Mouse (Mus musculus) heart, postnatal 25 days (tissue): ENCODE measurements around the gene Clint1. TPM values are rescaled to one million over a fixed set of nuclear protein-coding genes. Genes with fewer than 3 reads are reported as not detected.

Experiments
- microRNA-seq: library from miRNA; unstranded; fragments of <30 nt; microRNA quantifications from one replicate; pipeline ENCODE4 v1.2.0, GENCODE M21; 2022
- total RNA-seq, 2 experiments: library from RNA; stranded (reverse); gene quantifications; 2 replicates each; pipeline ENCODE4 v1.2.3; 2021

The Clint1 gene
- total RNA-seq, 2 experiments from 2014 or later: 36.0 to 36.4 TPM

Small RNA genes lying within 50 kb of the gene (microRNA-seq; reads per million reads assigned to microRNA genes)
- not detected for gene Gm22751

Other genes starting within 250 kb of the Clint1 start
- gene Lsm11, start 92.9 kb downstream of the Clint1 start, total RNA-seq: 1 to 10 TPM; 3.6 to 4.3 TPM
- 1 to 10 TPM; 4.4 to 7.2 TPM for gene Thg1l, start 103.4 kb downstream of the Clint1 start, total RNA-seq
- under 1 TPM; 0.18 to 0.25 TPM for gene Sox30, start 128.3 kb downstream of the Clint1 start, total RNA-seq
- gene Gm12166, start 200.3 kb downstream of the Clint1 start, total RNA-seq: 1 to 10 TPM; 1.6 to 1.9 TPM
- 10 to 100 TPM; 36.2 to 78.2 TPM for gene Adam19, start 203.9 kb downstream of the Clint1 start, total RNA-seq